Mouse (Mus musculus): Measurements from ENCODE around the gene Sept11. TPM values are rescaled to one million over a fixed set of nuclear protein-coding genes. Genes with fewer than 3 reads are reported as not detected.
A peak's percentile ranks its signal among the peaks of the same experiment; 100 is the strongest.

Sept11 gene
- polyA plus RNA-seq, 1 experiment from 2014 or later: 42.5 TPM

GRCm38 (mm10) chr5:93133445-93134244 is 40.4 kb downstream of the Sept11 start:
- H3K4me2 ChIP-seq (replicated peaks; ENCODE audit: low read depth): no peak overlapping the region
- DNase-seq (ENCODE audit: low spot score): no peak
- H3K27me3 ChIP-seq (ENCODE audit: control insufficient read depth, insufficient read depth, low read length): no peaks in the 10 kb centered on the region

GRCm38 (mm10) chr5:93135368-93136107 is 42.3 kb downstream of the Sept11 start:
- 73% methylated on average over 10 of the region's 10 CpGs for WGBS
- Histone ChIP-seq H3K9me3 (ENCODE audit: control insufficient read depth, low read length) (no peaks in the 10 kb centered on the region), H3K27ac (replicated peaks) (no peak overlapping the region), H3K4me2 (replicated peaks; ENCODE audit: low read depth) (no peak overlapping the region), H3K4me1 (replicated peaks; ENCODE audit: control insufficient read depth, insufficient read depth) (peaks cover under 1% of the 10 kb centered on the region; the same call in 1 of the 2 replicates), H3K36me3 (ENCODE audit: control insufficient read depth, insufficient read depth, low read length) (peaks cover 4% of the 10 kb centered on the region; the same call in 1 of the 2 replicates), H3K9ac (ENCODE audit: low read length) (no peak overlapping the region), H3K27me3 (ENCODE audit: control insufficient read depth, insufficient read depth, low read length) (no peaks in the 10 kb centered on the region), H3K4me3 (ENCODE audit: low read depth, low read length) (no peak overlapping the region)
- TF ChIP-seq CTCF (IDR thresholded peaks at IDR 0.05; ENCODE audit: low read depth) (no peak), EP300 (optimal IDR thresholded peaks at IDR 0.05) (no peak)
- DNase-seq (ENCODE audit: low spot score) (no peak), ATAC-seq (ENCODE audit: low FRiP score, low TSS enrichment) (no peak)

More at GRCm38 (mm10) chr5:93133445-93134244, 40.4 kb downstream of the Sept11 start:
- Histone ChIP-seq H3K27ac (replicated peaks) (0 out of 2 replicates have a peak overlapping the region, but pooled peaks have one; percentile 13), H3K4me3 (ENCODE audit: low read depth, low read length) (no peak overlapping the region), H3K9ac (ENCODE audit: low read length) (no peak overlapping the region), H3K4me1 (replicated peaks; ENCODE audit: control insufficient read depth, insufficient read depth) (peaks cover 2% of the 10 kb centered on the region; the same call in 1 of the 2 replicates), H3K36me3 (ENCODE audit: control insufficient read depth, insufficient read depth, low read length) (no peaks in the 10 kb centered on the region), H3K9me3 (ENCODE audit: control insufficient read depth, low read length) (no peaks in the 10 kb centered on the region)
- TF ChIP-seq EP300 (optimal IDR thresholded peaks at IDR 0.05): no peak
- TF ChIP-seq CTCF (IDR thresholded peaks at IDR 0.05; ENCODE audit: low read depth): no peak
- ATAC-seq (ENCODE audit: low FRiP score, low TSS enrichment): no peak
- 48% methylated on average over 10 of the region's 10 CpGs for WGBS

GRCm38 (mm10) chr5:93136956-93137586 is 43.8 kb downstream of the Sept11 start:
- no peak overlapping the region for H3K9ac ChIP-seq (ENCODE audit: low read length)
- H3K4me1 ChIP-seq (replicated peaks; ENCODE audit: control insufficient read depth, insufficient read depth): no peaks in the 10 kb centered on the region
- peak overlapping the region; percentile 78 for H3K27ac ChIP-seq (replicated peaks)
- H3K27me3 ChIP-seq (ENCODE audit: control insufficient read depth, insufficient read depth, low read length): no peaks in the 10 kb centered on the region
- no peak overlapping the region for H3K4me2 ChIP-seq (replicated peaks; ENCODE audit: low read depth)
- H3K4me3 ChIP-seq (ENCODE audit: low read depth, low read length): no peak overlapping the region
- ATAC-seq (ENCODE audit: low FRiP score, low TSS enrichment) (peak; percentile 63; the same call in 1 of the 2 replicates), DNase-seq (ENCODE audit: low spot score) (no peak)
- H3K36me3 ChIP-seq (ENCODE audit: control insufficient read depth, insufficient read depth, low read length): peaks cover 11% of the 10 kb centered on the region; the same call in 1 of the 2 replicates
- H3K9me3 ChIP-seq (ENCODE audit: control insufficient read depth, low read length): no peaks in the 10 kb centered on the region
- no peak for TF ChIP-seq EP300 (optimal IDR thresholded peaks at IDR 0.05)
- TF ChIP-seq CTCF (IDR thresholded peaks at IDR 0.05; ENCODE audit: low read depth): no peak
- WGBS: 55% methylated on average over 5 of the region's 5 CpGs

- TF ChIP-seq EP300 (optimal IDR thresholded peaks at IDR 0.05) (no peak), CTCF (IDR thresholded peaks at IDR 0.05; ENCODE audit: low read depth) (no peak)
- peaks cover 11% of the 10 kb centered on the region; the same call in 1 of the 2 replicates for H3K36me3 ChIP-seq (ENCODE audit: control insufficient read depth, insufficient read depth, low read length)
- H3K4me3 ChIP-seq (ENCODE audit: low read depth, low read length): no peak overlapping the region
- ATAC-seq (ENCODE audit: low FRiP score, low TSS enrichment) (no peak), DNase-seq (ENCODE audit: low spot score) (no peak)
- no peak overlapping the region for H3K4me2 ChIP-seq (replicated peaks; ENCODE audit: low read depth)
- no peaks in the 10 kb centered on the region for H3K27me3 ChIP-seq (ENCODE audit: control insufficient read depth, insufficient read depth, low read length)
- H3K9me3 ChIP-seq (ENCODE audit: control insufficient read depth, low read length): no peaks in the 10 kb centered on the region
- WGBS: 91% methylated on average over 9 of the region's 9 CpGs
- no peak overlapping the region for H3K27ac ChIP-seq (replicated peaks)
- no peaks in the 10 kb centered on the region for H3K4me1 ChIP-seq (replicated peaks; ENCODE audit: control insufficient read depth, insufficient read depth)
- no peak overlapping the region for H3K9ac ChIP-seq (ENCODE audit: low read length)
Observed at GRCm38 (mm10) chr5:93139350-93139749, 46.1 kb downstream of the Sept11 start.

GRCm38 (mm10) chr5:93140747-93141146 is 47.5 kb downstream of the Sept11 start:
- no peak overlapping the region for H3K4me2 ChIP-seq (replicated peaks; ENCODE audit: low read depth)
- WGBS: 79% methylated on average over 5 of the region's 5 CpGs
- H3K36me3 ChIP-seq (ENCODE audit: control insufficient read depth, insufficient read depth, low read length): peaks cover 11% of the 10 kb centered on the region; the same call in 1 of the 2 replicates
- H3K4me3 ChIP-seq (ENCODE audit: low read depth, low read length): no peak overlapping the region
- H3K4me1 ChIP-seq (replicated peaks; ENCODE audit: control insufficient read depth, insufficient read depth): peaks cover 3% of the 10 kb centered on the region; the same call in 1 of the 2 replicates
- no peak overlapping the region for H3K27ac ChIP-seq (replicated peaks)
- ATAC-seq (ENCODE audit: low FRiP score, low TSS enrichment) (no peak), DNase-seq (ENCODE audit: low spot score) (no peak)
- TF ChIP-seq EP300 (optimal IDR thresholded peaks at IDR 0.05) (no peak), CTCF (IDR thresholded peaks at IDR 0.05; ENCODE audit: low read depth) (no peak)
- H3K9ac ChIP-seq (ENCODE audit: low read length): no peak overlapping the region
- H3K27me3 ChIP-seq (ENCODE audit: control insufficient read depth, insufficient read depth, low read length): no peaks in the 10 kb centered on the region
- no peaks in the 10 kb centered on the region for H3K9me3 ChIP-seq (ENCODE audit: control insufficient read depth, low read length)

Data from stomach, postnatal 0 days (tissue).